Mouse (Mus musculus): ENCODE results near the gene Mybpc3. TPM values are rescaled to one million over a fixed set of nuclear protein-coding genes. Genes with fewer than 3 reads are reported as not detected.

The Mybpc3 gene
- polyA plus RNA-seq, 1 experiment from 2014 or later = 1,047 TPM

DNA sequence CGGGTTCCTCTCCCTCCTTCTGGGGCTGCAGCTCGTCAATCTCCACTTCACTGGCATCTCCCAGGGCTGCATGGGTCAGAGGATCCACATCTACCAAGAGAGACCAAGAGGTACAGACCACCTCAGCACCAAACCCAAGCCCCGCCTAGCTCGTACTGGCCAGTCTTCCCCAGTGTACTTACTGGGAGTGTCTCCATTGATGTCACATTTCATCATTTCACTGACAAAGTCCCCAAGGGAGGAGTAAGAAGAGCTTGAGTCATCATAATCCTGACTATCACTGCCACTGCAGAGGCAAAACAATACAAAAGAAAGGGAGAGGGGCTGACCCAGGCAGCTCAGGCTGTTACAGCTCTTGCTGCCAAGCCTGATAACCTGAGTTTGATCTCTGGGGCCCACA, 49.7 kb downstream of the Mybpc3 start:
- Histone ChIP-seq H3K36me3 (peaks cover 10% of the 10 kb centered on the region), H3K27ac (ENCODE audit: poor library complexity, severe bottlenecking) (no peak overlapping the region), H3K4me2 (no peak overlapping the region), H3K4me1 (replicated peaks) (peaks cover 12% of the 10 kb centered on the region), H3K4me3 (no peak overlapping the region), H3K9me3 (replicated peaks) (no peaks in the 10 kb centered on the region), H3K9ac (no peak overlapping the region), H3K27me3 (replicated peaks) (no peaks in the 10 kb centered on the region)
- ATAC-seq (ENCODE audit: insufficient number of reproducible peaks, low FRiP score) = no peak
- WGBS = 60% methylated on average over 4 of the region's 4 CpGs

DNA sequence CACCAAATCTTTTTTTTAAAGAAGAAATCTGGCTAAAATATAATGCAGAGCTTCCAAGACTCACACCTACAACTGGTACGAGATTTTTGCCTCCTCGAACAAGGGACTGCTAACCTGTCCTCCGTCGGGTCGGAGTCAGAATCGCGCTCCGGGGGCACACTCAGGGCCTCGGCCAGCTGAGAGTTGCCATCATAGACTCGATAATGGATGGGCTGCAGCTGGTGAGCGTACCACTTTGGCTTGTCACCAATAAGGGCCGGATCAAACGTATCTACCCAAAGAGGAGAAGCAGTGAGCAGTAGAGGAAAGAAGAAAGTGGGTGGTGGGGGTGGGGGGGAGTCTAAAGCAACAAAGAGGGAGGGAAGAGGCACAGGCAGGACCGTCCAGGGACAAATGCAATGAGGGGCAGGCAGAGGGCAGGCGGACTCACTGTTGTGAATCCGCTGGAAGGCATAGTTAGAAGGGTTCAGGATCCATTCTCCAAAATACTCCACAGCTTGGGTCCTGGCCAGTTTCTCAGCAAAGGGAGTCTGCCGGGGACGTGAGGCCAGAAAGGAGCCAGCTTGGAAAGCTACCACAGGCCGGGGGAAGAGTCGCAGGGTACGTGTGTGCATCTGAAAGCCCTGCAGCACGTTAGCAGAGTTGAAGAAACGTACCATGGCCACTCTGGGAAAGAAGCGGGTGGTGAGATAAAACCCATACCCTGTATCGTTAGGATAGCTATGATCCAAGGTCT, 51.8 kb downstream of the Mybpc3 start:
- Histone ChIP-seq H3K4me3 (no peak overlapping the region), H3K4me2 (no peak overlapping the region), H3K36me3 (peaks cover 14% of the 10 kb centered on the region), H3K27me3 (replicated peaks) (no peaks in the 10 kb centered on the region), H3K4me1 (replicated peaks) (peaks cover 6% of the 10 kb centered on the region; the same call in 1 of the 2 replicates), H3K9ac (no peak overlapping the region), H3K9me3 (replicated peaks) (no peaks in the 10 kb centered on the region), H3K27ac (ENCODE audit: poor library complexity, severe bottlenecking) (no peak overlapping the region)
- ATAC-seq (ENCODE audit: insufficient number of reproducible peaks, low FRiP score) = no peak
- WGBS = 73% methylated on average over 25 of the region's 25 CpGs

DNA sequence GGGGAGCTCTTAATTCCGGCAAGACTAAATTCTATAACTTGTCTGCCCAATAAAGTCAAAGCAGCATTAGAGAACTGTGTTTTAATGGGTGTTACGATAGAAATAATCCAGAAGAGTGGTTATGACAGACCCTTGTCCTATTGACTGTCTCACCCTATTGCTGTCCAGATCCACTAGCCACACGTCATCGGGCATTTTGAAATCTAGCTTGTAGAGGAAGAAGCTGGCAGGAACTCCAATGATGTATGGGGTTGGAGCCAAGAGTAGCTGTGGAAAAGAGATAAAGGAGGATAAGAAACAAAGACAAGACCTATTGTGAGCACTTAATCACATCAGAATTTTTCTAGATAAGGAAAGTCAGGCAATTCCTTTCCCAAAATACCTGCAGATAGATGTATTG, 57.5 kb downstream of the Mybpc3 start:
- Histone ChIP-seq H3K4me1 (replicated peaks) (peaks cover 9% of the 10 kb centered on the region), H3K9me3 (replicated peaks) (no peaks in the 10 kb centered on the region), H3K9ac (no peak overlapping the region), H3K36me3 (peaks cover 18% of the 10 kb centered on the region), H3K27ac (ENCODE audit: poor library complexity, severe bottlenecking) (no peak overlapping the region), H3K27me3 (replicated peaks) (no peaks in the 10 kb centered on the region), H3K4me3 (no peak overlapping the region), H3K4me2 (no peak overlapping the region)
- no peak for ATAC-seq (ENCODE audit: insufficient number of reproducible peaks, low FRiP score)
- 67% methylated on average over 4 of the region's 4 CpGs for WGBS

DNA sequence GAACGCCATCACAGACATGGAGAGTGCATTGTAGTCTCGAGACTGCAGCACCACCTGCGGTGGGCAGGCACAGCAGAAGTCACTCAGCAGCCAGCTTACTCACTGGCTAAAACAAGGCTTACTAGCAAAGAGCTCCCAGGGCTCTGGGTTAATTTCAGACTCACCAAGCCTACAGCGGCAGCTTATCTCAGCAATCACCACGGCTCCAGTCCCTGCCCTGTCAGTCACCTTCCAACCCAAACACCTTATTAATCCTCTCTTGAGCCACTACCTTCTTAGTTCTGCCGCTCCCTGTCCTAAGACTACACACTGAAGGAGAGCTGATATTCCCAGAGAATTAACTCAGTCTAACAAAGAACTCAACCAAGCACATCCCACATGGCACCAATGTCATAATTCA, 58.3 kb downstream of the Mybpc3 start:
- Histone ChIP-seq H3K4me1 (replicated peaks) (peaks cover 13% of the 10 kb centered on the region), H3K9me3 (replicated peaks) (no peaks in the 10 kb centered on the region), H3K36me3 (peaks cover 18% of the 10 kb centered on the region), H3K4me2 (no peak overlapping the region), H3K27ac (ENCODE audit: poor library complexity, severe bottlenecking) (no peak overlapping the region), H3K9ac (no peak overlapping the region), H3K4me3 (no peak overlapping the region), H3K27me3 (replicated peaks) (no peaks in the 10 kb centered on the region)
- no peak for ATAC-seq (ENCODE audit: insufficient number of reproducible peaks, low FRiP score)
- WGBS = 46% methylated on average over 6 of the region's 6 CpGs

DNA sequence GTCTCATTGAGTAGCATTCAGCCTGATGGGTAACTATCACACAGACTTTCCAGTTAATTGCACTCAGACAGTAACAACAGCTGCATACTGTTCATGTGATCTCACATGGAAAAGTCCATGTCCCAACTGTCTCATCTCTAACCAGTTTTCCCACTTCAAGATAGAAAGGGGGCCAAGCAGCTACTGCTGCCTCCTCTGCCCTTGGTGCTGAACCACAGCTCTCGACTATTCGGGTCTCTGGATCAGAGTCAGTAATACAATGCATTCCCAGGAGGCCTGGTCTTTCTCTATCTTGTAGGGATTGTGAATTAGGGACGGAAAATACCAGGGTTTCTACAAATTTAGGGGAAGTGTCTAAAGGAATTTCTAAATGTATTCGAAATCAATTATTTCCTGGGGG, 61.9 kb downstream of the Mybpc3 start:
- WGBS = 34% methylated on average over 4 of the region's 4 CpGs
- peaks cover 11% of the 10 kb centered on the region for H3K36me3 ChIP-seq
- no peak for ATAC-seq (ENCODE audit: insufficient number of reproducible peaks, low FRiP score)
- no peak overlapping the region for H3K9ac ChIP-seq
- H3K9me3 ChIP-seq (replicated peaks) = no peaks in the 10 kb centered on the region
- H3K27ac ChIP-seq (ENCODE audit: poor library complexity, severe bottlenecking) = no peak overlapping the region
- H3K4me1 ChIP-seq (replicated peaks) = peaks cover 33% of the 10 kb centered on the region
- no peak overlapping the region for H3K4me3 ChIP-seq
- H3K27me3 ChIP-seq (replicated peaks) = no peaks in the 10 kb centered on the region
- no peak overlapping the region for H3K4me2 ChIP-seq

DNA sequence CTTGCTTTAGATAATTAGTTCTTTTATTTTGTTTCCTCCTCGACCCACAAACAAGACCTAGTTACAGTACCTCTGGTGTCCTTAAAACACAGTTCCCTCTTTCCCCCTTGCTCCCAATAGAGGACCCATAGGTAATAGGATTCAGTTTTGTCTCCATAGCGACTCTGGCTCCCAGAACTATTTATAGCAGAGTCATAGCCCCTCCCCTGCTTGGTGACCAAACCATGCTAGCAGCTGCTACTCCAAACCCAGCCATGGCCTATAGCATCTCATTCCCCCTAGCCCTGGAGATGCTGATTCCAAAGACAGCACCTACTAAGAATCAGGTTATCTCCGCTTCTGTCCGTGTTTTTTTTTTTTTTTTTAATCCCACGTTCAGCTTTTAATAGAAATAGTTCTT, 62.8 kb downstream of the Mybpc3 start:
- no peak overlapping the region for H3K4me2 ChIP-seq
- H3K36me3 ChIP-seq = peaks cover 11% of the 10 kb centered on the region
- H3K4me3 ChIP-seq = no peak overlapping the region
- H3K9ac ChIP-seq = no peak overlapping the region
- no peaks in the 10 kb centered on the region for H3K27me3 ChIP-seq (replicated peaks)
- H3K27ac ChIP-seq (ENCODE audit: poor library complexity, severe bottlenecking) = no peak overlapping the region
- H3K9me3 ChIP-seq (replicated peaks) = no peaks in the 10 kb centered on the region
- peaks cover 30% of the 10 kb centered on the region for H3K4me1 ChIP-seq (replicated peaks)
- ATAC-seq (ENCODE audit: insufficient number of reproducible peaks, low FRiP score) = no peak
- 67% methylated on average over 5 of the region's 5 CpGs for WGBS

DNA sequence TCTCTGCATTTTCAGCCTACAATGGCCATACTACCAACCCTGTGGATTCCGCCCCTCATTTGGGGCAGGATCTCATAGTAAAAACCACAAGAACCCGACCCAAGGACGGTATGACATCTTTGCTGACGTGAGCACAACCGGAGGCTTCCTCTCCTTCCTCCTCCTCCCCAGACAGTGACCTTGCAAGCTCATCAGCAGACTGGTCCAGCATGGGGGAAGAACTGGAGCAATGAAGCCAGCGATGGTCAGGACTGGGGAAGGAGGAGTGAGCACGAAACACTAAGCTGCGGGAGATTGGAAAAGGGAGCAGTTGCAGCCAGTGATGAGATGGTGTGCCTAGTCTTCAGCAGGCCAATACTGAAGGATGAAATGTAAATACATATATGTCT, 64.1 kb downstream of the Mybpc3 start:
- H3K4me1 ChIP-seq (replicated peaks) = peaks cover 25% of the 10 kb centered on the region
- H3K4me3 ChIP-seq = peak overlapping the region; percentile 90
- H3K36me3 ChIP-seq = peaks cover 7% of the 10 kb centered on the region
- H3K4me2 ChIP-seq = peak overlapping the region; percentile 94
- no peaks in the 10 kb centered on the region for H3K9me3 ChIP-seq (replicated peaks)
- H3K27ac ChIP-seq (ENCODE audit: poor library complexity, severe bottlenecking) = no peak overlapping the region
- peak overlapping the region; percentile 75; the same call in 1 of the 2 replicates for H3K9ac ChIP-seq
- WGBS = 14% methylated on average over 8 of the region's 8 CpGs
- H3K27me3 ChIP-seq (replicated peaks) = no peaks in the 10 kb centered on the region
- no peak for ATAC-seq (ENCODE audit: insufficient number of reproducible peaks, low FRiP score)

DNA sequence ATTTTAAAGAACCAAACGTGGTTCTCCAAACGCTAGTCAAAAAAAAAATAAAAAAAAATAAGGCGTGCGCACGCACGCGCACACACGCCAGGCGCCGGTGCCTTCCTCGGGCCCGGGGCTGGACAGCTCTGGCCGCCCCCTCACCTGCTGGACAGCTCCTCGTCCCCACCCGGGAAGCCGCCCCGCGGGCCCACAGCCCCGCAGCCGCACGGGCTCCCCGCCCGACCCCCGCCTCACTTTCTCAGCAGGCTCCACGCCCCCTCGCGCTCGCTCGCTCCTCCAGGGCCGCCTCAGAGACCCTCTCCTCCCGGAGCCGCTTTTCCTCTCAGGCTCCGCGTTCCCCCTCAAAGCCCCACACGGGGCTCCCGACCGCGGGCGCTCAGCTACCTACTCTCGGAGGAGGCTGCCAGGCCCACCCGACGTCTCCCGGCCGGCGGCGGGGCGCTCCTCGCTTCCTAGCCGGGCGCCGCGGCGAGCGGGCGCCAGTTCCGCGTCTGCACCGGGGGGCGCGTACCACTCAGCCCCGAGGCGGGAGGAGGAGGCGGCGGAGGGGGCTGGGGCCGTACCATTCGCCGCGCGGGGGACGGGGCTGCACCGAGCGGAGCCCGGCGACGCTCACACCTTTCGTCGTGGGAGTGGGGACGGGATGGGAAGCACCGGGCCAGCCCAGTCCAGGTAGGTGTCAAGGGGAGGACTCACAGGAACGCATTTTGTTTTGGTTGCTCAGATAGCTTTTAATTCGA, 64.6 kb downstream of the Mybpc3 start:
- Histone ChIP-seq H3K9me3 (replicated peaks) (no peaks in the 10 kb centered on the region), H3K4me1 (replicated peaks) (peaks cover 25% of the 10 kb centered on the region), H3K27me3 (replicated peaks) (no peaks in the 10 kb centered on the region), H3K36me3 (peaks cover 7% of the 10 kb centered on the region), H3K27ac (ENCODE audit: poor library complexity, severe bottlenecking) (peak overlapping the region; percentile 42; the same call in 1 of the 2 replicates), H3K9ac (peak overlapping the region; percentile 75), H3K4me2 (peak overlapping the region; percentile 94), H3K4me3 (peak overlapping the region; percentile 90)
- ATAC-seq (ENCODE audit: insufficient number of reproducible peaks, low FRiP score) = peak; percentile 91
- under 1% methylated on average over 73 of the region's 81 CpGs for WGBS

DNA sequence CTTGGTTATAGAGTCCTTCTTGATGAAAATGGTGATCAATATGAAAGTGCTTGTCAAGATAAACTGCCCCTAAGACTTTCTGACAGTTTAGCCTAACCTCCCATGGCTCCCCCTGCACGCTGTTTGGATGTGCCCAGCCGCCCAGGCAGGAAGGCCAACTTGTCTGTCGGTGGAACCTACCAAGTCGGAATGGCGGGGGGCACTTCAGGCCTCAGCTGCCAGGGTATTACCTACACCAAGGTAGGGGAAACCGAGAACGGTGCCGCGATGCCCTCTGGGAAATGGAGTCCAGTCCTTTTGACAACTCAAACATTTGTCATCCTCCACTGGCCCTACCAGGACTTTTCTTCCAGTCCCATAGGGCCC, 65.2 kb downstream of the Mybpc3 start:
- Histone ChIP-seq H3K4me1 (replicated peaks) (peaks cover 25% of the 10 kb centered on the region), H3K36me3 (peaks cover 2% of the 10 kb centered on the region; the same call in 1 of the 2 replicates), H3K27ac (ENCODE audit: poor library complexity, severe bottlenecking) (no peak overlapping the region), H3K4me2 (peak overlapping the region; percentile 94), H3K9ac (peak overlapping the region; percentile 75), H3K27me3 (replicated peaks) (no peaks in the 10 kb centered on the region), H3K4me3 (peak overlapping the region; percentile 90), H3K9me3 (replicated peaks) (no peaks in the 10 kb centered on the region)
- ATAC-seq (ENCODE audit: insufficient number of reproducible peaks, low FRiP score) = peak; percentile 95
- WGBS = 0% methylated on average over 9 of the region's 9 CpGs

DNA sequence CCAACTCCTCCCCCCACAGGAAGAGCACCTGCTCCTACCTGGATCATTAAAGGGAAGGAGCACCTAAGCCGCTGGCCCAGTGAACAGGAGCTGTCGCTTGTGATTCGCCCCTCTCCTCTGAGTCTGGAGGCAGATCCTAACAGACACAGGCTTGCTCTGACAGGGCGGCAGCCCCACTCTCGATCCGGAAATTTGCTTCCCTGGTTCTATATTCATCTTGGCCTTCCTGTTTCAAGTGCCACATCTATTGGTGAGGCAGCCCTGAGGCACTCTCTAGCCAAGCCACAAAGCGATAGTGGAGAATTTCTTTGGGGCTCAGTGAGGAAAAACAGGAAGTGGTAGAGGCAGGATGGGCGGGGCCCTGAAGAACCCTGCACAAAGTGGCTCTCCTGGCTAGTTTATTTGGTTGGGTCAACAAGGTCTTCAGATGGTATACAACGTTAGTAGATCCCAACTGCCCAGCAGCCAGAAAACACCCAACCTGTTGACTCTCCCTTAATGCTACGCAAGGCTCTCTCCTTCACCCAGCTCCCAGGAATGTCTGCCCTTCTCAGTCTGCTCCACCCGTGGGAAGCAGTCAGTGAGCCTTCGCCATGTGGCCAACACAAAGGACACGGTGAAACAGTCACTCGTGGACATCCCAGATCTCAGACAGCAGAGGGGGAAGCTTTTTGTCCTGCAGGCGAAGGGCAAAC, 65.9 kb downstream of the Mybpc3 start, which contains the start of gene Madd:
Gene Madd, minus strand, starts transcription at position 127 of the 695 bp plus-strand sequence.
- Histone ChIP-seq H3K9ac (peak within 1 kb of the TSS; percentile 75), H3K27me3 (replicated peaks) (no peaks in the 10 kb centered on the region), H3K9me3 (replicated peaks) (no peaks in the 10 kb centered on the region), H3K4me2 (peak within 1 kb of the TSS; percentile 94), H3K4me3 (peak within 1 kb of the TSS; percentile 90), H3K27ac (ENCODE audit: poor library complexity, severe bottlenecking) (peak within 1 kb of the TSS; percentile 42; the same call in 1 of the 2 replicates), H3K4me1 (replicated peaks) (peaks cover 25% of the 10 kb centered on the region), H3K36me3 (no peaks in the 10 kb centered on the region)
- ATAC-seq (ENCODE audit: insufficient number of reproducible peaks, low FRiP score) = no peak
- WGBS = 58% methylated on average over 15 of the region's 15 CpGs
